Mouse (Mus musculus) kidney, postnatal 0 days (tissue): Measurements from ENCODE around the gene 9830107B12Rik. TPM values are rescaled to one million over a fixed set of nuclear protein-coding genes. Genes with fewer than 3 reads are reported as not detected.

Experiments used
- ATAC-seq: fragments of 200-750 bp; cut with Nextera tagmentation; replicated peaks from 2 replicates; pipeline ENCODE4 v1.8.0; 2017; ENCODE audit warnings: low read depth, moderate number of reproducible peaks, moderate TSS enrichment, moderate library complexity; ENCODE audit not compliant: low FRiP score
- DNase-seq: peaks from one replicate; pipeline ENCODE4 v3.0.0-alpha.2; 2016; ENCODE audit warnings: low spot score
- H3K27ac ChIP-seq: fragments of 300-500 bp; sonication (generic); 2 replicates; pipeline ENCODE4 v1.5.1; 2014; ENCODE audit warnings: mild to moderate bottlenecking
- H3K27me3 ChIP-seq: fragments of 300-500 bp; sonication (generic); 2 replicates; pipeline ENCODE4 v1.6.1; 2014; ENCODE audit warnings: low read length, mixed read lengths; ENCODE audit not compliant: insufficient read depth
- H3K36me3 ChIP-seq: fragments of 300-500 bp; sonication (generic); 2 replicates; pipeline ENCODE4 v1.6.1; 2014; ENCODE audit warnings: low read length, mixed read lengths; ENCODE audit not compliant: insufficient read depth
- H3K4me1 ChIP-seq: fragments of 300-500 bp; sonication (generic); replicated peaks from 2 replicates; pipeline ENCODE4 v1.6.1; 2014; ENCODE audit warnings: antibody characterized with exemption, low read length, mixed read lengths; ENCODE audit not compliant: insufficient read depth
- H3K4me2 ChIP-seq: fragments of 300-500 bp; sonication (generic); 2 replicates; pipeline ENCODE4 v1.6.1; 2014; ENCODE audit warnings: mild to moderate bottlenecking, low read length, moderate library complexity, mixed read lengths
- H3K4me3 ChIP-seq: fragments of 300-500 bp; sonication (generic); replicated peaks from 2 replicates; pipeline ENCODE4 v1.5.1; 2014; ENCODE audit warnings: low read depth, low read length
- H3K9ac ChIP-seq: fragments of 300-500 bp; sonication (generic); 2 replicates; pipeline ENCODE4 v1.6.1; 2014; ENCODE audit warnings: low read depth, low read length
- H3K9me3 ChIP-seq: fragments of 300-500 bp; sonication (generic); replicated peaks from 2 replicates; pipeline ENCODE4 v1.6.1; 2016; ENCODE audit warnings: low read length, inconsistent platforms, mixed read lengths
- CTCF ChIP-seq: IDR thresholded peaks from 2 replicates; pipeline ENCODE4 v1.5.1; 2016; ENCODE audit warnings: antibody characterized with exemption, low read depth, mild to moderate bottlenecking, moderate library complexity
- WGBS: fragments of 180-500 bp; shearing (Covaris S2); extraction: QIAGEN DNeasy Blood & Tissue Kit; methylation state at CpG from one replicate; pipeline ENCODE4 v1.1.7; 2014; 5-methylcytosine and 5-hydroxymethylcytosine counted together
- polyA plus RNA-seq: library from polyadenylated mRNA; unstranded; fragments of >200 nt; fragmentation: Nextera tagmentation; extraction: Ambion mirVana; gene quantifications from 2 replicates; pipeline ENCODE4 v1.2.1, GENCODE M21; 2015

The 9830107B12Rik gene
- polyA plus RNA-seq, 1 experiment from 2014 or later: not detected

DNA sequence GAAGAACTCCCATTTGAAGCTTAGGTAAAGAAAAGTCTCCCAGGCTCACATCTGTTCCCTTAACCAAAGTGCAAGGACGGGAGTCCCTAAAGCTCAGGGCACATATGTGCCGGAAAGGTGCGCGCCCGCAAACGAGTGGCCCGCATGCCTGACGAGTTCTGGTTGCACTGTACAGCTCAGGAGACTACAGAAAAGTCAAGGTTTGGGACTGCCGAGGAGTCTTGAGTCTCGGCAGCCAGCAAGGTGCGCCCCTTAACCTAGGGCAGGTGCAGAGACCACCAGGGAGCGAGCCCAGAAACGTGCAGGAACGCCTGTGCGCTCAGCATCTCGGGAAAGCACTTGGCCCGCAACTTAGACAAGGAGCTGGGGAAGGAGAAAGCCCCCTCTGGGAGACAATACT lies 49.7 kb downstream of the 9830107B12Rik start:
- no peak overlapping the region for H3K9ac ChIP-seq
- 8% methylated on average over 17 of the region's 17 CpGs for WGBS
- DNase-seq: no peak
- H3K36me3 ChIP-seq: no peaks in the 10 kb centered on the region
- peak overlapping the region; percentile 13 for H3K4me3 ChIP-seq
- TF ChIP-seq CTCF: no peak
- peaks cover 28% of the 10 kb centered on the region for H3K4me1 ChIP-seq
- H3K9me3 ChIP-seq: no peaks in the 10 kb centered on the region
- H3K27me3 ChIP-seq: peaks cover 42% of the 10 kb centered on the region
- H3K4me2 ChIP-seq: 0 out of 2 replicates have a peak overlapping the region, but pooled peaks have one; percentile 16
- no peak for ATAC-seq
- no peak overlapping the region for H3K27ac ChIP-seq

DNA sequence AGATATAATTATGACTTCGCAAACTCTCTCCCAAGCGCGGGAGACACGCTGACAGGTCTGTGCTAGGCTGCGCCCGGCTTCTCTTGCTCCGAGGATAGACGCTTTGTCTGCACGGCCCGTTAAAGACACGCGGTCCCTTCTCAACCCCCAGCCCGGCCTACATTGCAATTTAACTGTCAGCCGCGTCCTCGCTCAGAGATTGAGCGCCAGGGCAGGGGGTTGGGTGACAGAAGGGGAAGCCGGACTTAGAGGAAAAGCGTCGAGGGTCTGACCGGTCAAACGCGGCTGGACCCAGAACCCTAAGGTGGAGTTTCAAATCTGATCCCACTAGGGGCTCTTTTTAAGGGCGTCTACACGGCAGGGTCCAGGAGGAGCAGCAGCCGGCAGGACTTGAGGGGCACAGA lies 50.3 kb downstream of the 9830107B12Rik start:
- peak; percentile 53 for DNase-seq
- 2% methylated on average over 26 of the region's 26 CpGs for WGBS
- no peak overlapping the region for H3K4me3 ChIP-seq

DNA sequence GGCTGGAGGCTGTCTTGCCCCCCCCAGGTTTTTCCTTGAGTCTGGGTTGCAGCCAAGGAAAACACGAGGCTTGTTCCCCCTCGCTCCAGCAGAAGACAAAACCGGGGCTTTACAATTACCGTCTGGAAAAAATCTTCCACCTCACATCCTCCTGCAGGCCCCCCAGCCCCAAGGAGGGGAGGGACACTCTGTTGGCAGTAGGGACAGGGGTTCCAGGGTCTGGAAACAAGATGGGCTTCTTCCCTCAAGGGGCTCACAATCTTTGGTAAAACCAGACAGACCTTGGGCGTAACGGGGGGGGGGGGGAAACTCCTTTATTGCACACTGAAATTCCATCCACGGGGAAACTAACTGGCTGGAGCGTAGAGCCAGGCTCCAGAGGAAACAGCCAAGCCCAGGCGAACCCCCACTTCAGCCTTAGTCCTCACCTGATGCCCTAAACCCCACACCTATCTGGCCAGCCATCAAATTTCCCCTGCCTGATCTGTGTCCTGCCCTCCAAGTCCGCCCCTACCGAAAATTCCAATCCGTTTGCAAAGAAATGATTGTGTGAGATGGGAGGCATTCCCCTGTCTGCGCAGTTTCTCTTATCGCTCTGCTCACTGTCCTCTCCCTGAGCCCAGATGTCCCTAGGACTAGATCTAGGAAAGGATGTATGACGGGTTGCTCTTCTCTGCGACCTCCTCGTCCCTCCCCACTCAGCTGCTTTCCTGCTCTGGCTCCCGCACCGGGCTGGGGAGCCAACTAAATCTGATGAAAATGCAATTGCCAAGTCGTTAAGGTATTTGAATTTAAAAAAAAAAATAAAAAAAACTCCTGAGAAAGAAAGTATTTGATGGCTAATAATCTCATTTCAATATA lies 51.0 kb downstream of the 9830107B12Rik start:
- ATAC-seq: no peak
- no peak overlapping the region for H3K4me3 ChIP-seq
- peaks cover 28% of the 10 kb centered on the region for H3K4me1 ChIP-seq
- peaks cover 39% of the 10 kb centered on the region for H3K27me3 ChIP-seq
- WGBS: 7% methylated on average over 18 of the region's 20 CpGs
- no peak overlapping the region for H3K9ac ChIP-seq
- TF ChIP-seq CTCF: no peak
- H3K36me3 ChIP-seq: no peaks in the 10 kb centered on the region
- no peak overlapping the region for H3K4me2 ChIP-seq
- no peaks in the 10 kb centered on the region for H3K9me3 ChIP-seq
- peak; percentile 24 for DNase-seq
- H3K27ac ChIP-seq: no peak overlapping the region

More for the DNA sequence above, 50.3 kb downstream of the 9830107B12Rik start:
- peaks cover 28% of the 10 kb centered on the region for H3K4me1 ChIP-seq
- H3K9me3 ChIP-seq: no peaks in the 10 kb centered on the region
- H3K36me3 ChIP-seq: no peaks in the 10 kb centered on the region
- peak overlapping the region; percentile 16 for H3K4me2 ChIP-seq
- H3K27me3 ChIP-seq: peaks cover 42% of the 10 kb centered on the region
- no peak for ATAC-seq
- no peak overlapping the region for H3K27ac ChIP-seq
- H3K9ac ChIP-seq: no peak overlapping the region
- TF ChIP-seq CTCF: no peak

DNA sequence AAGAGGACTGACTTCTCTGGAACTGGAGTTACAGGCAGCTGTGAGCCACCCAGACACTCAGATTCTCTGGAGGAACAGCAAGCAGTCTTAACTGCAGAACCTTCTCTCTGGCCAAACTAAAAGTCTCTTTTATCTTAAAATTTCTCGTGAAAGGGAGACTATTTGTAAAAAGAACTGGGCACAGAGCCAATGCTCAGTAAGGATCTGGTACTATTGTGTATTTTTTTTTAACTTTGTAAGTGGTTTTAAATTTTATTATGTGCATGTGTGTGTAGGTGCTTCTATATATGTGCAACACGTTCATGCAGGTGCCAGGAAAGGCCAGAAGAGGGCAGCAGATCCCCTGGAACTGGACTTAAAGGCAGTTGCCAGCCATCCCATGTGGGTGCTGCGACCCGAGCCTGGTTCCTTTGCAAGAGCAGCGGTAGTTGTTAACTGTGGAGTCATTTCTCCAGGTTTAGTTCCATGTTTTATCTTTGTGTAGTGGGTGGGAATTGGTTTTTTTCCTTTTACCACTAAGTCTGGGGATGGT lies 52.7 kb downstream of the 9830107B12Rik start:
- Histone ChIP-seq H3K4me1 (peaks cover 19% of the 10 kb centered on the region), H3K9me3 (no peaks in the 10 kb centered on the region), H3K4me3 (no peak overlapping the region), H3K9ac (no peak overlapping the region), H3K4me2 (no peak overlapping the region), H3K36me3 (no peaks in the 10 kb centered on the region), H3K27me3 (peaks cover 26% of the 10 kb centered on the region), H3K27ac (no peak overlapping the region)
- peak; percentile 30; the same call in 1 of the 2 replicates for TF ChIP-seq CTCF
- WGBS: 75% methylated on average over 5 of the region's 5 CpGs
- no peak for ATAC-seq
- no peak for DNase-seq

DNA sequence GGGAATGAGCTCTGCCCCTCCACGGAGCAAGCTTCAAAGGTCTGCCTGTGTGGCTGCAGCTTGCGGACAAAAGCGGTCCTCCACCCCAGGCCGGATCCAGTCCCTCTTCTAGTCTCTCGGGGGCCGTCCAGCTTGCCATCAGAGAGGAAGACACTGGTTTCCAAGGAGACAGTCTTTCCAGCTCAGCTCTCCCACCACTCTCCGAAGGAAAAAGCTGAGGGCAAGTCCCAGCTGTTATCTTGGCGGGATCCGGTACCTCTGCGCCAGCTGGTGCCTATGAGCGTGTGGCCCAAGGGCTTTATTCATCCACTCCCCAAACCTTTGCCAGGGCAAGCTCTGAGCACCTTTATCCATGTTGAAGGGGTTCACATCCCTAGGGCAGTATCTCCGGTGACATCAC lies 55.8 kb downstream of the 9830107B12Rik start:
- no peak for DNase-seq
- Histone ChIP-seq H3K9me3 (no peaks in the 10 kb centered on the region), H3K27me3 (0 out of 2 replicates have a peak, but pooled peaks cover 9% of the 10 kb centered on the region), H3K9ac (no peak overlapping the region), H3K36me3 (no peaks in the 10 kb centered on the region), H3K4me2 (no peak overlapping the region), H3K27ac (no peak overlapping the region), H3K4me3 (no peak overlapping the region), H3K4me1 (no peaks in the 10 kb centered on the region)
- 68% methylated on average over 12 of the region's 12 CpGs for WGBS
- TF ChIP-seq CTCF: no peak
- ATAC-seq: no peak

DNA sequence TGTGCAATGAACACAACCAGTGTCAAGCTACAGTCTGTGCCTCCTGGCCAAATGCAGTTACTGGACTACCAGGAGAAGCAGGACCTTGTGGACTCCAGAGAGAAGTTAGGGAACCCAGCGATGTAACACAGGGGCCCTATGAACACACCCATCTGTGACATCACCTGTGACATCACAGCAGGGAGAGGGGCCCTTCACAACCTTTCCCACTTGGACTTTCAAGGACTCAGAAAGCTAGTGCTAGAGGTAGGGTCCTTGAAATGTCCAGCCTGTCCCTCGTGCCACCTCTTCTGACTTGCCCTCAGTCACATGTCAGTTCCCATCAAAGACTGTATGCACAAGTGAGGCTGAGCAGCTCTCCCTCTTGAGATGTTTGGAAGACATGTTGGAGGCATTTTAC lies 56.6 kb downstream of the 9830107B12Rik start:
- H3K4me1 ChIP-seq: no peaks in the 10 kb centered on the region
- 0 out of 2 replicates have a peak, but pooled peaks cover under 1% of the 10 kb centered on the region for H3K27me3 ChIP-seq
- no peak for TF ChIP-seq CTCF
- WGBS: 86% methylated on average over 2 of the region's 2 CpGs
- H3K36me3 ChIP-seq: no peaks in the 10 kb centered on the region
- H3K9ac ChIP-seq: no peak overlapping the region
- H3K4me2 ChIP-seq: no peak overlapping the region
- no peak overlapping the region for H3K4me3 ChIP-seq
- DNase-seq: no peak
- no peak overlapping the region for H3K27ac ChIP-seq
- no peak for ATAC-seq
- no peaks in the 10 kb centered on the region for H3K9me3 ChIP-seq
